Mouse (Mus musculus): ENCODE results near the gene Poc1a. TPM values are rescaled to one million over a fixed set of nuclear protein-coding genes. Genes with fewer than 3 reads are reported as not detected.

The Poc1a gene
- polyA plus RNA-seq, 1 experiment from 2014 or later = 7.0 TPM

GRCm38 (mm10) chr9:106357167-106357566, 76.3 kb downstream of the Poc1a start:
- H3K9me3 ChIP-seq (replicated peaks) = no peaks in the 10 kb centered on the region
- no peak overlapping the region for H3K9ac ChIP-seq (replicated peaks)
- H3K36me3 ChIP-seq = no peaks in the 10 kb centered on the region
- H3K27me3 ChIP-seq (replicated peaks) = no peaks in the 10 kb centered on the region
- H3K4me3 ChIP-seq (replicated peaks) = no peak overlapping the region
- no peak overlapping the region for H3K4me2 ChIP-seq
- peaks cover 6% of the 10 kb centered on the region; the same call in 1 of the 2 replicates for H3K4me1 ChIP-seq
- H3K27ac ChIP-seq (replicated peaks) = no peak overlapping the region
- ATAC-seq (ENCODE audit: low FRiP score) = no peak
- WGBS = 95% methylated on average over 3 of the region's 3 CpGs

GRCm38 (mm10) chr9:106359297-106359696, 78.4 kb downstream of the Poc1a start:
- H3K4me3 ChIP-seq (replicated peaks) = no peak overlapping the region
- WGBS = 40% methylated on average over 6 of the region's 6 CpGs
- H3K9ac ChIP-seq (replicated peaks) = no peak overlapping the region
- no peak overlapping the region for H3K27ac ChIP-seq (replicated peaks)
- H3K27me3 ChIP-seq (replicated peaks) = no peaks in the 10 kb centered on the region
- no peaks in the 10 kb centered on the region for H3K9me3 ChIP-seq (replicated peaks)
- no peak for ATAC-seq (ENCODE audit: low FRiP score)
- H3K4me1 ChIP-seq = peaks cover 6% of the 10 kb centered on the region; the same call in 1 of the 2 replicates
- no peak overlapping the region for H3K4me2 ChIP-seq
- no peaks in the 10 kb centered on the region for H3K36me3 ChIP-seq

DNA sequence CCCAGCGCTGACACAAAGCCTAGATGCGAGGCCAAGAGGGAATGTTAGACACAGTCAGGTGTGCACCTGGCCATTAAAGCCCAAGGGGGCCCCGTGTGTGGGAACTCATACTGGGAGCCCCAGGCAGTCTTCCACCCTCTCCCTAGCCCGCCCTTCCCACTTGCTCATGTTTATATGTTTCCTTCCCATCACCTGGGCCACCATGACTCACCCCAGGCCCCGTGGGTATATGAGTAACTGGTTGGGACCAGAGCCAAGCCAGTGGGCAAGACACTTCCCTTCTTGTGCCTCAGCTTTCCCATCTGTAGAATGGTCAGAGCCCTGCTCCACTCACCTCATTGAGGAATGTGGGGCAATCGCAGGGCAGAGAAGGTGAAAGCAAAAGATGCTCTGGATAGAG, 80.3 kb downstream of the Poc1a start:
- H3K9me3 ChIP-seq (replicated peaks) = no peaks in the 10 kb centered on the region
- no peak overlapping the region for H3K27ac ChIP-seq (replicated peaks)
- no peaks in the 10 kb centered on the region for H3K36me3 ChIP-seq
- H3K4me3 ChIP-seq (replicated peaks) = no peak overlapping the region
- peaks cover 3% of the 10 kb centered on the region; the same call in 1 of the 2 replicates for H3K4me1 ChIP-seq
- no peaks in the 10 kb centered on the region for H3K27me3 ChIP-seq (replicated peaks)
- 84% methylated on average over 6 of the region's 6 CpGs for WGBS
- ATAC-seq (ENCODE audit: low FRiP score) = no peak
- H3K9ac ChIP-seq (replicated peaks) = no peak overlapping the region
- H3K4me2 ChIP-seq = no peak overlapping the region

DNA sequence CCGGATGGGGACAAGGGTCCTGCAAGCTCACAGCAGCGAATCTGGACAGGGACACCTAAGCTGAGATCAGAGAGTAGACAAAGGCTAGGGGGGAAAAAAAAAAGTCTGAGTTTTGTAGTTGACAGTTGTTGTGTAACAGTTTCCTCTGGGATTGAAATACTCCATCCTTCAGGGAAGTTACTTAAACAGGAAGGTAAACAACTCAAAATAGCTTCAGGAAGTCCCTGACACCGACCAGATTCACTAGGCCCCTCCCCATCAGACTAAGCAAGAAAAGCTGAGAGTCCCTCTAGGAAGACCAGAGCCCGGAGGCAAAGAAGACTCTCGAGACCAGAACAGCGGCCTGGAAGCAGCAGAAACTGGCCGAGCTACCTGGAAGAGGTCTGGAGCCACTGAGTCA, 84.5 kb downstream of the Poc1a start:
- 86% methylated on average over 7 of the region's 7 CpGs for WGBS
- ATAC-seq (ENCODE audit: low FRiP score) = no peak

GRCm38 (mm10) chr9:106366188-106366587, 85.3 kb downstream of the Poc1a start:
- Histone ChIP-seq H3K9me3 (replicated peaks) (no peaks in the 10 kb centered on the region), H3K27ac (replicated peaks) (no peak overlapping the region), H3K9ac (replicated peaks) (no peak overlapping the region), H3K36me3 (no peaks in the 10 kb centered on the region), H3K4me3 (replicated peaks) (no peak overlapping the region), H3K27me3 (replicated peaks) (no peaks in the 10 kb centered on the region), H3K4me2 (no peak overlapping the region), H3K4me1 (peaks cover 22% of the 10 kb centered on the region)
- WGBS = 71% methylated on average over 1 of the region's 1 CpGs
- ATAC-seq (ENCODE audit: low FRiP score) = no peak

More for the DNA sequence above, 84.5 kb downstream of the Poc1a start:
- H3K4me2 ChIP-seq = no peak overlapping the region
- H3K4me1 ChIP-seq = peaks cover 13% of the 10 kb centered on the region
- H3K27me3 ChIP-seq (replicated peaks) = no peaks in the 10 kb centered on the region
- H3K9me3 ChIP-seq (replicated peaks) = no peaks in the 10 kb centered on the region
- H3K36me3 ChIP-seq = no peaks in the 10 kb centered on the region
- no peak overlapping the region for H3K9ac ChIP-seq (replicated peaks)
- H3K27ac ChIP-seq (replicated peaks) = no peak overlapping the region
- no peak overlapping the region for H3K4me3 ChIP-seq (replicated peaks)

DNA sequence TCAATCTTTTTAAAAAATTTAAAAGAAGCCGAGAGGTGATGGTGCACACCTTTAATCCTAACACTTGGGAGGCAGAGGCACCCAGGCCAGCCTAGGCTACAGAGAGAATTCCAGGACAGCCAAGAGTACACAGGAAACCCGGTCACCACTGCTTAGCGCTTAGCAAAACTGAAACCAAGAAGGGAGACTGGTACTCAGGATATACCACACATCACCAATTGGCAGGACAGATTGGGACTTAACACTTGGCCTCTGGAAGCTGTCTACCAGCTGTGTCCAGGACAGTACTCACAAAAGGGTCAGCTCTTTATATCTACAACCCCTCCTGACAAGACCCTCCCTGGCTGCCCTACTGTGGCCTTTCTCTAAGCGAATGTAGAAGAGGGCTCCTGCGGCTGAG, 86.1 kb downstream of the Poc1a start:
- peak overlapping the region; percentile 96 for H3K4me2 ChIP-seq
- no peaks in the 10 kb centered on the region for H3K9me3 ChIP-seq (replicated peaks)
- peak overlapping the region; percentile 87 for H3K4me3 ChIP-seq (replicated peaks)
- H3K27ac ChIP-seq (replicated peaks) = peak overlapping the region; percentile 70
- H3K36me3 ChIP-seq = no peaks in the 10 kb centered on the region; the same call in 1 of the 2 replicates
- WGBS = 24% methylated on average over 5 of the region's 5 CpGs
- H3K27me3 ChIP-seq (replicated peaks) = no peaks in the 10 kb centered on the region
- peak overlapping the region; percentile 56 for H3K9ac ChIP-seq (replicated peaks)
- peaks cover 30% of the 10 kb centered on the region for H3K4me1 ChIP-seq
- ATAC-seq (ENCODE audit: low FRiP score) = no peak

GRCm38 (mm10) chr9:106367592-106368111, 86.8 kb downstream of the Poc1a start:
- Histone ChIP-seq H3K9ac (replicated peaks) (peak overlapping the region; percentile 95), H3K4me1 (peaks cover 36% of the 10 kb centered on the region), H3K9me3 (replicated peaks) (no peaks in the 10 kb centered on the region), H3K4me2 (peak overlapping the region; percentile 96), H3K27me3 (replicated peaks) (no peaks in the 10 kb centered on the region), H3K4me3 (replicated peaks) (peak overlapping the region; percentile 87), H3K27ac (replicated peaks) (peak overlapping the region; percentile 99), H3K36me3 (peaks cover under 1% of the 10 kb centered on the region)
- peak; percentile 94 for ATAC-seq (ENCODE audit: low FRiP score)
- 0% methylated on average over 33 of the region's 36 CpGs for WGBS

DNA sequence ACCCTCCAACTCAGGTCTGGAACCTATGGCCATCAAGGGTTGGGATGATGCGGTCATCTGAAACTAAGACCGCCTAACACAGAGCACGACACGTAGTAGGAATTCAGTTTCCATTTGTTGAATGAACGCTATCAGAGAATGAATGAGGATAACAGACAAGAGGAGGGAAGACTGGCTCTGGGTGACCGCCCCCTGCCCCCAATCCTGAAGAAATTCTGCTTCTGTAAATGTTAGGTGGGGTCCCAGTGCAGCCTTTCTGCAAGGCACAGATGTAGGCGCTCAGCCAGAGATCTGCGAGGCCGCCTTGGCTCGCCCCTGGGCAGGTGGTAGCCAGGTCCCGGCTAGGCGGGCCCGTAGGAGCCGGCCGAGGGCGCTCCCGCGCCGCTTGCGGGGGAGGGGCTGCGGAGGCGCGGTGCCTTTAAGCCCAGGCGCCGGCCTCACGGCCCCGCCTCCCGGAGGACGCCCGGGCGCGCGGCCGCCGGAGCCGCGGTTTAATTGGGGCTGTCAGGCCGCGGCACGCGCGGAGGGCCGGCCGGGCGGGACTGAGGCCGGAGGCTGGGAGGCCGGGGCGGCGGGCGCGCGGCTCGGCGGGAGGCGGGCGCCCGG, 87.4 kb downstream of the Poc1a start, which contains the start of gene Dusp7:
TSS of gene Dusp7 (plus strand) at position 521 of the 606 bp plus-strand sequence.
- Histone ChIP-seq H3K4me3 (replicated peaks) (peak within 1 kb of the TSS; percentile 87), H3K27ac (replicated peaks) (peak within 1 kb of the TSS; percentile 99), H3K4me2 (peak within 1 kb of the TSS; percentile 96), H3K9me3 (replicated peaks) (no peaks in the 10 kb centered on the region), H3K4me1 (peaks cover 42% of the 10 kb centered on the region), H3K27me3 (replicated peaks) (no peaks in the 10 kb centered on the region), H3K36me3 (peaks cover 6% of the 10 kb centered on the region), H3K9ac (replicated peaks) (peak within 1 kb of the TSS; percentile 95)
- peak; percentile 87 for ATAC-seq (ENCODE audit: low FRiP score)
- WGBS = under 1% methylated on average over 51 of the region's 57 CpGs

- H3K27ac ChIP-seq (replicated peaks) = peak overlapping the region; percentile 99
- peaks cover 49% of the 10 kb centered on the region for H3K4me1 ChIP-seq
- H3K27me3 ChIP-seq (replicated peaks) = no peaks in the 10 kb centered on the region
- peak overlapping the region; percentile 95 for H3K9ac ChIP-seq (replicated peaks)
- H3K9me3 ChIP-seq (replicated peaks) = no peaks in the 10 kb centered on the region
- peaks cover 14% of the 10 kb centered on the region for H3K36me3 ChIP-seq
- peak overlapping the region; percentile 87 for H3K4me3 ChIP-seq (replicated peaks)
- H3K4me2 ChIP-seq = peak overlapping the region; percentile 96
- 0% methylated on average over 51 of the region's 72 CpGs for WGBS
- ATAC-seq (ENCODE audit: low FRiP score) = peak; percentile 7
Measured at GRCm38 (mm10) chr9:106368831-106369501, 88.1 kb downstream of the Poc1a start.

GRCm38 (mm10) chr9:106369801-106370485, 89.1 kb downstream of the Poc1a start:
- peak overlapping the region; percentile 99 for H3K27ac ChIP-seq (replicated peaks)
- H3K36me3 ChIP-seq = peaks cover 20% of the 10 kb centered on the region
- H3K9me3 ChIP-seq (replicated peaks) = no peaks in the 10 kb centered on the region
- 10% methylated on average over 11 of the region's 11 CpGs for WGBS
- ATAC-seq (ENCODE audit: low FRiP score) = no peak
- peaks cover 53% of the 10 kb centered on the region for H3K4me1 ChIP-seq
- no peaks in the 10 kb centered on the region for H3K27me3 ChIP-seq (replicated peaks)
- H3K4me2 ChIP-seq = peak overlapping the region; percentile 96
- peak overlapping the region; percentile 95 for H3K9ac ChIP-seq (replicated peaks)
- H3K4me3 ChIP-seq (replicated peaks) = peak overlapping the region; percentile 87

- Histone ChIP-seq H3K36me3 (peaks cover 22% of the 10 kb centered on the region), H3K27me3 (replicated peaks) (no peaks in the 10 kb centered on the region), H3K4me3 (replicated peaks) (peak overlapping the region; percentile 87), H3K27ac (replicated peaks) (no peak overlapping the region), H3K9me3 (replicated peaks) (no peaks in the 10 kb centered on the region), H3K4me2 (peak overlapping the region; percentile 96), H3K4me1 (peaks cover 53% of the 10 kb centered on the region), H3K9ac (replicated peaks) (peak overlapping the region; percentile 95)
- ATAC-seq (ENCODE audit: low FRiP score) = no peak
- 90% methylated on average over 30 of the region's 30 CpGs for WGBS
Measured at GRCm38 (mm10) chr9:106370620-106371383, 89.9 kb downstream of the Poc1a start.
